Mouse (Mus musculus): Measurements from ENCODE around the gene Gpc2.

- TF ChIP-seq EP300 (IDR thresholded peaks at IDR 0.05; ENCODE audit: low read depth) (no peak), CTCF (IDR thresholded peaks at IDR 0.05; ENCODE audit: low read depth) (no peak)
Observed at GRCm38 (mm10) chr5:138258993-138259392, 20.8 kb downstream of the Gpc2 start.

Data from heart, postnatal 0 days (tissue).